Comparison of ENCODE assay signal across 22 mouse cellular contexts in the genomic region with DNA sequence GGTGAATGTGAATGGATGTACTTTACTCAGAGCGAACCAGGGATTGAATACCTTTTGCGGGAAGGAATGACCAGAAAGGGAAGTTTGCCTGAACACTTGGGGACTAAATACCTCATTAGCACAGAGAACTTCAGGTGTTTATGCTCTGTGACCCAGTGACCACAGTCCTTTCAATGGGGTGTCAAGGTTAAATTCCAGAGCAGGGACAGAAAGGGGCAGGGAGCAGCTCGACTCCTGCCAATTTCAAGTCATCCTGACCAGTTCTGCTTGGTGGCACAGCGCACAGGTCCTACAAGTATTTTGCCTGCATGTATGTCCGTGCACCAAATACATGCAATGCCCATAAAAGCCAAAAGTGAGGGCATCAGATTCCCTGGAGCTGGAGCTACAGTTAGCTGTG. TPM values are rescaled to one million over a fixed set of nuclear protein-coding genes. Genes with fewer than 3 reads are reported as not detected.
DNase-seq lines count a peak whose midpoint lies in the region; ATAC-seq and TF ChIP-seq lines count a peak whose summit lies in the region.
"Had no signal": no experiment of that assay in that cellular context is flagged by ENCODE, and none has a peak within 500 bp of the region (broad histone marks: within the 10 kb centered on the region; RNA-seq: fewer than 3 reads in every experiment).

No protein-coding gene starts in this region.

- H3K9me3 ChIP-seq in heart, embryonic 12.5 days (replicated peaks) = peaks cover 5% of the 10 kb centered on the region; the same call in 1 of the 2 replicates
- H3K9me3 ChIP-seq in limb, embryonic 13.5 days = 0 out of 2 replicates have a peak, but pooled peaks cover 5% of the 10 kb centered on the region
- H3K9me3 ChIP-seq in limb, embryonic 10.5 days (replicated peaks) = no peaks in the 10 kb centered on the region
- H3K9me3 ChIP-seq in kidney, embryonic 15.5 days (replicated peaks) = no peaks in the 10 kb centered on the region
- no peaks in the 10 kb centered on the region for H3K9me3 ChIP-seq in stomach, postnatal 0 days (ENCODE audit: control insufficient read depth, low read length)
- H3K9me3 ChIP-seq: hindbrain, embryonic 12.5 days had no signal

- WGBS in heart, embryonic 12.5 days = 66% methylated on average over 5 of the region's 5 CpGs
- 55% methylated on average over 5 of the region's 5 CpGs for WGBS in limb, embryonic 13.5 days
- WGBS in limb, embryonic 10.5 days = 56% methylated on average over 5 of the region's 5 CpGs
- WGBS in kidney, embryonic 15.5 days = 54% methylated on average over 5 of the region's 5 CpGs
- WGBS in stomach, postnatal 0 days = 63% methylated on average over 5 of the region's 5 CpGs

- H3K9ac ChIP-seq in heart, embryonic 12.5 days = no peak overlapping the region
- no peak overlapping the region for H3K9ac ChIP-seq in limb, embryonic 13.5 days
- H3K9ac ChIP-seq in kidney, embryonic 15.5 days = no peak overlapping the region
- H3K9ac ChIP-seq in stomach, postnatal 0 days (ENCODE audit: low read length) = no peak overlapping the region
- H3K9ac ChIP-seq: limb, embryonic 12.5 days had no signal

- peaks cover 35% of the 10 kb centered on the region for H3K27me3 ChIP-seq in heart, embryonic 12.5 days (replicated peaks)
- peaks cover 60% of the 10 kb centered on the region for H3K27me3 ChIP-seq in limb, embryonic 13.5 days
- H3K27me3 ChIP-seq in limb, embryonic 10.5 days (ENCODE audit: low read depth, poor library complexity, severe bottlenecking) = peaks cover 83% of the 10 kb centered on the region
- H3K27me3 ChIP-seq in kidney, embryonic 15.5 days = peaks cover 50% of the 10 kb centered on the region
- H3K27me3 ChIP-seq in stomach, postnatal 0 days (ENCODE audit: control insufficient read depth, insufficient read depth, low read length) = no peaks in the 10 kb centered on the region

- H3K4me2 ChIP-seq in heart, embryonic 12.5 days = peak overlapping the region; percentile 53
- peak overlapping the region; percentile 35; the same call in 1 of the 2 replicates for H3K4me2 ChIP-seq in limb, embryonic 13.5 days (replicated peaks)
- peak overlapping the region; percentile 49; the same call in 1 of the 2 replicates for H3K4me2 ChIP-seq in kidney, embryonic 15.5 days
- no peak overlapping the region for H3K4me2 ChIP-seq in stomach, postnatal 0 days (replicated peaks; ENCODE audit: low read depth)

- intact Hi-C loops in heart, postnatal 36 days (cut with DNase I) = no loop called here

- DNase-seq in heart, postnatal 36 days = no peak
- DNase-seq in limb, embryonic 10.5 days (ENCODE audit: low spot score) = no peak
- peak; percentile 39 for DNase-seq in ZHBTc4 (ENCODE audit: low read depth, low spot score)
- no peak for DNase-seq in embryo, embryonic 10.5 days (ENCODE audit: low spot score)
- DNase-seq in stomach, postnatal 0 days (ENCODE audit: low spot score) = no peak
- DNase-seq: cerebellum, adult 9-10 months; gastrocnemius, postnatal 14 days; layer of hippocampus, adult 9-11 months; right cerebral cortex, postnatal 4 days; thymus, postnatal 4 days had no signal

- no peak overlapping the region for H3K27ac ChIP-seq in heart, embryonic 12.5 days (ENCODE audit: poor library complexity, severe bottlenecking)
- H3K27ac ChIP-seq in limb, embryonic 13.5 days = no peak overlapping the region
- no peak overlapping the region for H3K27ac ChIP-seq in limb, embryonic 10.5 days
- H3K27ac ChIP-seq in kidney, embryonic 15.5 days = peak overlapping the region; percentile 70; the same call in 1 of the 2 replicates
- H3K27ac ChIP-seq in stomach, postnatal 0 days (replicated peaks) = no peak overlapping the region
- H3K27ac ChIP-seq: limb, embryonic 12.5 days had no signal

- TF ChIP-seq CTCF in stomach, postnatal 0 days (IDR thresholded peaks at IDR 0.05; ENCODE audit: low read depth) = no peak

- H3K4me3 ChIP-seq in heart, embryonic 12.5 days = no peak overlapping the region
- H3K4me3 ChIP-seq in limb, embryonic 13.5 days = no peak overlapping the region
- no peak overlapping the region for H3K4me3 ChIP-seq in limb, embryonic 10.5 days
- H3K4me3 ChIP-seq in kidney, embryonic 15.5 days (replicated peaks) = no peak overlapping the region
- H3K4me3 ChIP-seq in stomach, postnatal 0 days (ENCODE audit: low read depth, low read length) = no peak overlapping the region
- H3K4me3 ChIP-seq: hindbrain, embryonic 12.5 days; limb, embryonic 12.5 days; megakaryocyte, embryonic 14.5 days had no signal

- TF ChIP-seq EP300 in stomach, postnatal 0 days (optimal IDR thresholded peaks at IDR 0.05) = no peak

- peaks cover 23% of the 10 kb centered on the region for H3K4me1 ChIP-seq in heart, embryonic 12.5 days (replicated peaks)
- H3K4me1 ChIP-seq in limb, embryonic 13.5 days = peaks cover 6% of the 10 kb centered on the region
- peaks cover 14% of the 10 kb centered on the region for H3K4me1 ChIP-seq in limb, embryonic 10.5 days
- peaks cover 17% of the 10 kb centered on the region for H3K4me1 ChIP-seq in kidney, embryonic 15.5 days
- H3K4me1 ChIP-seq in stomach, postnatal 0 days (replicated peaks; ENCODE audit: control insufficient read depth, insufficient read depth) = no peaks in the 10 kb centered on the region

- ATAC-seq in heart, embryonic 12.5 days (ENCODE audit: insufficient number of reproducible peaks, low FRiP score) = no peak
- ATAC-seq in limb, embryonic 13.5 days (ENCODE audit: low FRiP score, low read depth) = no peak
- ATAC-seq in kidney, embryonic 15.5 days (replicated peaks; ENCODE audit: low FRiP score) = no peak
- no peak for ATAC-seq in stomach, postnatal 0 days (ENCODE audit: low FRiP score, low TSS enrichment)
- ATAC-seq: intestine, embryonic 16.5 days had no signal

- H3K36me3 ChIP-seq in heart, embryonic 12.5 days = no peaks in the 10 kb centered on the region
- H3K36me3 ChIP-seq in limb, embryonic 13.5 days = no peaks in the 10 kb centered on the region
- no peaks in the 10 kb centered on the region for H3K36me3 ChIP-seq in limb, embryonic 10.5 days
- H3K36me3 ChIP-seq in kidney, embryonic 15.5 days = no peaks in the 10 kb centered on the region
- H3K36me3 ChIP-seq in stomach, postnatal 0 days (ENCODE audit: control insufficient read depth, insufficient read depth, low read length) = no peaks in the 10 kb centered on the region
- H3K36me3 ChIP-seq: hindbrain, embryonic 12.5 days; limb, embryonic 12.5 days had no signal

RNA-seq across cellular contexts. Expression of a gene that starts 29.6 kb away (rescaled TPM):
- not detected in 2 replicates for polyA plus RNA-seq in heart, embryonic 12.5 days (2016; fragmentation: Nextera tagmentation; extraction: Ambion mirVana)
- total RNA-seq in heart, postnatal 36 days (2021) = not detected
- polyA plus RNA-seq in limb, embryonic 13.5 days (2015; fragmentation: Nextera tagmentation; extraction: Ambion mirVana) = not detected in 2 replicates
- not detected in 2 replicates for polyA plus RNA-seq in limb, embryonic 10.5 days (2016; fragmentation: Nextera tagmentation; extraction: Ambion mirVana)
- not detected in 2 replicates for polyA plus RNA-seq in kidney, embryonic 15.5 days (2015; fragmentation: Nextera tagmentation; extraction: Ambion mirVana)
- polyA plus RNA-seq in stomach, postnatal 0 days (2015; fragmentation: Nextera tagmentation; extraction: Ambion mirVana) = 0.01 and 0.02 TPM in 2 replicates
- total RNA-seq: adrenal gland, postnatal 36 days; ES-E14; gastrocnemius, postnatal 14 days; left cerebral cortex, adult 8-10 months had no signal
- polyA plus RNA-seq: C2C12; heart, embryonic 11.5 days; limb, embryonic 12.5 days had no signal

RNA-seq across cellular contexts. Expression of a gene that starts 31.6 kb away (rescaled TPM):
- 85.8 and 89.4 TPM in 2 replicates for polyA plus RNA-seq in heart, embryonic 12.5 days (2016; fragmentation: Nextera tagmentation; extraction: Ambion mirVana)
- total RNA-seq in heart, postnatal 36 days (2021) = 10 to 100 TPM; 17.9 to 20.9 TPM
- polyA plus RNA-seq in limb, embryonic 13.5 days (2015; fragmentation: Nextera tagmentation; extraction: Ambion mirVana) = 153 and 157 TPM in 2 replicates
- polyA plus RNA-seq in limb, embryonic 10.5 days (2016; fragmentation: Nextera tagmentation; extraction: Ambion mirVana) = 260 and 283 TPM in 2 replicates
- polyA plus RNA-seq in kidney, embryonic 15.5 days (2015; fragmentation: Nextera tagmentation; extraction: Ambion mirVana) = 130 and 138 TPM in 2 replicates
- polyA plus RNA-seq in stomach, postnatal 0 days (2015; fragmentation: Nextera tagmentation; extraction: Ambion mirVana) = 30.9 and 37.0 TPM in 2 replicates

RNA-seq across cellular contexts. Expression of a gene that starts 58.4 kb away (rescaled TPM):
- 951 and 1,026 TPM in 2 replicates for polyA plus RNA-seq in heart, embryonic 12.5 days (2016; fragmentation: Nextera tagmentation; extraction: Ambion mirVana)
- 1,000 to 10,000 TPM; 1,920 to 2,020 TPM for total RNA-seq in heart, postnatal 36 days (2021)
- 443 and 459 TPM in 2 replicates for polyA plus RNA-seq in limb, embryonic 13.5 days (2015; fragmentation: Nextera tagmentation; extraction: Ambion mirVana)
- polyA plus RNA-seq in limb, embryonic 10.5 days (2016; fragmentation: Nextera tagmentation; extraction: Ambion mirVana) = 651 and 677 TPM in 2 replicates
- polyA plus RNA-seq in kidney, embryonic 15.5 days (2015; fragmentation: Nextera tagmentation; extraction: Ambion mirVana) = 790 and 798 TPM in 2 replicates
- 859 and 899 TPM in 2 replicates for polyA plus RNA-seq in stomach, postnatal 0 days (2015; fragmentation: Nextera tagmentation; extraction: Ambion mirVana)
